Mouse (Mus musculus) megakaryocyte-erythroid progenitor cell, adult 5 weeks (primary cell): Measurements from ENCODE around the gene Thumpd1. TPM values are rescaled to one million over a fixed set of nuclear protein-coding genes. Genes with fewer than 3 reads are reported as not detected.

Source experiments
- polyA plus RNA-seq: library from polyadenylated mRNA; stranded (reverse); fragments of >175 nt; gene quantifications from 2 replicates; pipeline ENCODE4 v1.2.3, GENCODE M21; 2012

Gene Thumpd1
- polyA plus RNA-seq, result 35.4 and 46.0 TPM in 2 replicates

GRCm38 (mm10) chr7:119720253-119720946 is at the start of gene Thumpd1:
Thumpd1 (minus strand) TSS chr7:119720798.

DNA sequence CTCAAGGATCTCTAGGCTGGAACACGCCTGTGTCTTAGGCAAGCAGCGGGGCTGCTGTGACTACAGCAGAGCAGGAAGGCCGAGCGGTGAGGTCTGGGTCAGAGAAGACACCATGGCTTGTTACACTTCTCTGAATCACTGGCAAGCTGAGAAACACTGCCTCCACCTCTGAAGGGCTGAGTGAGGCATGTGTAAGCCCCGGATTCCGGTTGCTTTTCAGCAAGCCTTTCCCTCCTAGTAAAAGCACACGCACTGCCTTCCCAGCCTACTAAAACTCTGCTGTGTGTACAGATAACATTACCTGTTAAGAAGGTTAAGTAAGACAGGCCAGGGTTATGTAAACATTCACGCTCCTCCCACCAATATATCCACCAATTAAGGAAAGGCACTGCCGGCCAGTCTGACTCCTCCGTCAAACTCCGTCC is 39.9 kb upstream of the Thumpd1 start, which contains the start of gene Acsm3:
TSS of gene Acsm3 (plus strand) at position 397 of the 425 bp plus-strand sequence.

DNA sequence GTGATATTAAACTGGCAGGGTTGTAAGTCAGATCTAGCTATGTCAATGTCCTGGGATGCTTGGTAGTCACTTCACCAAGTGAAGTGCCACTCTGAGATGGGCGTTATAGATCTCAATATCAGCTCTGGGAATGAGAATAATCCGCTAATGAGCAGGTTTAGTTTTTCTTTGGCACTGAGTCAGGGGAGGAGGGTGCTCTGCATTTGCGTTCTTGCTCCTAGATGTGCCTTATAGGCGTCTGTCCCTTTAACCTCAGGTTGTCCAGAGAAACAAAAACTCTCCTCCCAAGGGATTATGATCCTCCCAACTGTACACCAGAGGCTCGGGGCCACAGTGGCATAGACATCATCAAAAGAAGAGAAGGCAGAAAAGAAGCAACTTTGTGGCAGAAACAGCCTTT is 30.9 kb downstream of the Thumpd1 start, which contains the start of gene Acsm4:
TSS of gene Acsm4 (plus strand) at position 301 of the 400 bp plus-strand sequence.

Other genes starting within 250 kb of the Thumpd1 start
- gene Umod, start 241.5 kb downstream of the Thumpd1 start, polyA plus RNA-seq, result not detected in 2 replicates
- gene Acsm5, start 201.3 kb downstream of the Thumpd1 start, polyA plus RNA-seq, result not detected in 2 replicates
- gene Pdilt, start 197.3 kb downstream of the Thumpd1 start, polyA plus RNA-seq, result not detected in 2 replicates
- gene Acsm2, start 166.5 kb downstream of the Thumpd1 start, polyA plus RNA-seq, result not detected in 2 replicates
- not detected in 2 replicates for gene Acsm1, start 113.8 kb downstream of the Thumpd1 start, polyA plus RNA-seq
- not detected in 2 replicates for gene Acsm4, start 30.8 kb downstream of the Thumpd1 start, polyA plus RNA-seq
- not detected in 2 replicates for gene Acsm3, start 40.1 kb upstream of the Thumpd1 start, polyA plus RNA-seq
- 3.6 and 3.9 TPM in 2 replicates for gene Rexo5, start 73.2 kb upstream of the Thumpd1 start, polyA plus RNA-seq
- gene Eri2, start 73.3 kb upstream of the Thumpd1 start, polyA plus RNA-seq, result 0.40 and 0.69 TPM in 2 replicates
- 1.9 and 2.0 TPM in 2 replicates for gene Lyrm1, start 175.1 kb upstream of the Thumpd1 start, polyA plus RNA-seq
- gene Dcun1d3, start 175.5 kb upstream of the Thumpd1 start, polyA plus RNA-seq, result 2.6 and 5.4 TPM in 2 replicates